ENCODE assay signal across 14 mouse cellular contexts in the genomic region with DNA sequence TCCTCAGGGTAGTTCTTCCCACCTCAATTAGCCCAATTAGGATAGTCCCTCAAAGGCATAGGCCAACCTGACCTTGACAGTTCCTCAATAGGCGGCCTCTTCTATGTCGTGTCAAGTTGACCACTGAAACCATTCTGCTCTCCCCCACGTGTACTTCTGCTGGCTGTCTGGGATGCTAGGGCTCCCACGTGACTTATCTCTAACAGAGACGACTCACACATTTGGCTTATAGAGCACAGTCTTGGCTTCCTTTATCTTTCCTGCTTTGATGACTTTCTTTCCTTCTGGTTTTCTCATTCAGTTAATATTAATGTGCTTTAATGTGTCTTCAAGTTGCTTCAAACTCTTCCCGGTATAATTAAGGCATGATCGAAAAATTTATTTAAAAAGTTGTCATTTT.
"Had no signal": no experiment of that assay in that cellular context is flagged by ENCODE, and none has a peak within 500 bp of the region (broad histone marks: within the 10 kb centered on the region; RNA-seq: fewer than 3 reads in every experiment).

No protein-coding gene starts in this region.

- H3K4me1 ChIP-seq: liver, embryonic 15.5 days; midbrain, embryonic 12.5 days had no signal

- DNase-seq: kidney, postnatal 10 days; kidney, postnatal 4 days; left cerebral cortex, postnatal 4 days; lung, embryonic 14.5 days; lung, postnatal 10 days; right cerebral cortex, adult 18-20 months; right cerebral cortex, postnatal 25 days; thymus, postnatal 36 days had no signal

- H3K36me3 ChIP-seq: limb, embryonic 13.5 days; liver, embryonic 15.5 days; midbrain, embryonic 12.5 days had no signal

- H3K27me3 ChIP-seq: limb, embryonic 13.5 days; liver, embryonic 15.5 days; midbrain, embryonic 12.5 days had no signal

- ATAC-seq: midbrain, embryonic 16.5 days had no signal

- H3K4me3 ChIP-seq: layer of hippocampus, adult 2 months; limb, embryonic 13.5 days; liver, embryonic 15.5 days; midbrain, embryonic 12.5 days had no signal

- H3K9me3 ChIP-seq: limb, embryonic 13.5 days; liver, embryonic 15.5 days; midbrain, embryonic 12.5 days had no signal

- H3K9ac ChIP-seq: limb, embryonic 13.5 days; liver, embryonic 15.5 days; lung, embryonic 14.5 days; midbrain, embryonic 12.5 days had no signal

- H3K4me2 ChIP-seq: limb, embryonic 13.5 days; liver, embryonic 11.5 days; liver, embryonic 15.5 days; lung, embryonic 14.5 days; midbrain, embryonic 12.5 days had no signal

- H3K27ac ChIP-seq: layer of hippocampus, adult 2 months; limb, embryonic 13.5 days; liver, embryonic 15.5 days; midbrain, embryonic 12.5 days had no signal
